Mouse (Mus musculus) layer of hippocampus, adult 18-20 months (tissue): ENCODE data around the gene Stab2. TPM values are rescaled to one million over a fixed set of nuclear protein-coding genes. Genes with fewer than 3 reads are reported as not detected.

ENCODE experiments used
- DNase-seq, 2 experiments: peaks; one replicate each; pipeline ENCODE4 v3.0.0; 2022; ENCODE audit warnings: low spot score in 2 of 2
- long read RNA-seq: library from polyadenylated mRNA; stranded (forward); transcript quantifications from one replicate; pipeline ENCODE4 v2.0.0, GENCODE M21; 2021
- total RNA-seq, 2 experiments: library from RNA; stranded (reverse); gene quantifications; 2 replicates each; pipeline ENCODE4 v1.2.3; 2021

Gene Stab2
- under 1 TPM; 0.40 to 0.41 TPM for total RNA-seq
- long read RNA-seq, partial matches to known transcripts = 0 of 1 reads
- long read RNA-seq, other reads (novel, unspliced or antisense) = 1 of 1 reads

GRCm38 (mm10) chr10:87007385-87008214 lies at the start of gene Stab2:
Stab2 (minus strand) TSS chr10:87008025.
- DNase-seq = no peak

- DNase-seq = no peak
These were observed 43.9 kb upstream of the Stab2 start for GRCm38 (mm10) chr10:87051714-87052113.

- no peak for DNase-seq
These were observed 41.4 kb upstream of the Stab2 start for GRCm38 (mm10) chr10:87049179-87049578.

GRCm38 (mm10) chr10:87046931-87047468 lies 39.2 kb upstream of the Stab2 start:
- DNase-seq = no peak

- no peak for DNase-seq
These were observed 38.6 kb upstream of the Stab2 start for GRCm38 (mm10) chr10:87046469-87046868.

GRCm38 (mm10) chr10:87045273-87045672 lies 37.4 kb upstream of the Stab2 start:
- DNase-seq = no peak

- DNase-seq = no peak
These were observed 33.4 kb upstream of the Stab2 start for GRCm38 (mm10) chr10:87041265-87041664.

GRCm38 (mm10) chr10:87039800-87040199 lies 32.0 kb upstream of the Stab2 start:
- DNase-seq = no peak

- DNase-seq = no peak
These were observed 31.5 kb upstream of the Stab2 start for GRCm38 (mm10) chr10:87039340-87039739.

GRCm38 (mm10) chr10:87037062-87037461 lies 29.2 kb upstream of the Stab2 start:
- no peak for DNase-seq

- no peak for DNase-seq
These were observed 28.5 kb upstream of the Stab2 start for GRCm38 (mm10) chr10:87036271-87036703.

GRCm38 (mm10) chr10:87035866-87036265 lies 28.0 kb upstream of the Stab2 start:
- DNase-seq = peak in 1 of 2 experiments; percentile 39

GRCm38 (mm10) chr10:87032768-87033167 lies 24.9 kb upstream of the Stab2 start:
- no peak for DNase-seq

- peak; percentile 71 to 88 for DNase-seq
These were observed 17.1 kb upstream of the Stab2 start for GRCm38 (mm10) chr10:87024884-87025283.

- DNase-seq = peak; percentile 18 to 73
These were observed 12.9 kb upstream of the Stab2 start for GRCm38 (mm10) chr10:87020711-87021110.

GRCm38 (mm10) chr10:87018876-87019275 lies 11.1 kb upstream of the Stab2 start:
- no peak for DNase-seq

GRCm38 (mm10) chr10:87016151-87016692 lies 8.4 kb upstream of the Stab2 start:
- no peak for DNase-seq

GRCm38 (mm10) chr10:87015403-87015802 lies 7.6 kb upstream of the Stab2 start:
- no peak for DNase-seq

- DNase-seq = no peak
These were observed 6.7 kb upstream of the Stab2 start for GRCm38 (mm10) chr10:87014391-87014965.

GRCm38 (mm10) chr10:87012087-87012486 lies 4.3 kb upstream of the Stab2 start:
- DNase-seq = no peak

GRCm38 (mm10) chr10:87008215-87008499 lies 332 bp upstream of the Stab2 start:
- DNase-seq = no peak
